Comparison of ENCODE assay signal across 8 mouse cellular contexts in genomic region chrX:11631186-11631913, GRCm38 (mm10).
DNase-seq lines count a peak whose midpoint lies in the region; ATAC-seq and TF ChIP-seq lines count a peak whose summit lies in the region.
"Had no signal": no experiment of that assay in that cellular context is flagged by ENCODE, and none has a peak within 500 bp of the region (broad histone marks: within the 10 kb centered on the region; RNA-seq: fewer than 3 reads in every experiment).

No protein-coding gene starts in this region.

- no peak overlapping the region for H3K27ac ChIP-seq in spleen, adult 2 months (ENCODE audit: insufficient read depth, low read length)
- H3K27ac ChIP-seq in forebrain, embryonic 15.5 days (replicated peaks) = peak overlapping the region; percentile 88
- H3K27ac ChIP-seq in midbrain, embryonic 16.5 days (ENCODE audit: low read length) = peak overlapping the region; percentile 52

- no peaks in the 10 kb centered on the region for H3K9me3 ChIP-seq in forebrain, embryonic 15.5 days
- no peaks in the 10 kb centered on the region for H3K9me3 ChIP-seq in midbrain, embryonic 16.5 days (replicated peaks; ENCODE audit: control insufficient read depth, low read length, poor library complexity, severe bottlenecking)

- no peaks in the 10 kb centered on the region; the same call in 1 of the 2 replicates for H3K4me1 ChIP-seq in spleen, adult 2 months (ENCODE audit: control insufficient read depth, insufficient read depth, insufficient read length)
- peaks cover 21% of the 10 kb centered on the region for H3K4me1 ChIP-seq in forebrain, embryonic 15.5 days
- peaks cover 11% of the 10 kb centered on the region; the same call in 1 of the 2 replicates for H3K4me1 ChIP-seq in midbrain, embryonic 16.5 days (ENCODE audit: control insufficient read depth, insufficient read depth, low read length)

- TF ChIP-seq CTCF in spleen, adult 2 months (IDR thresholded peaks at IDR 0.05; ENCODE audit: extremely low read depth, insufficient read depth, insufficient read length, insufficient replicate concordance) = no peak

- H3K27me3 ChIP-seq in spleen, adult 2 months (ENCODE audit: control insufficient read depth, insufficient read depth, low read length) = no peaks in the 10 kb centered on the region
- no peaks in the 10 kb centered on the region for H3K27me3 ChIP-seq in forebrain, embryonic 15.5 days
- H3K27me3 ChIP-seq in midbrain, embryonic 16.5 days (ENCODE audit: control insufficient read depth, insufficient read depth, low read depth, low read length) = no peaks in the 10 kb centered on the region

- H3K4me3 ChIP-seq in spleen, adult 2 months (ENCODE audit: extremely low read depth, insufficient read depth, insufficient read length) = peak overlapping the region; percentile 30; the same call in 1 of the 2 replicates
- H3K4me3 ChIP-seq in forebrain, embryonic 15.5 days = peak overlapping the region; percentile 4; the same call in 1 of the 2 replicates
- H3K4me3 ChIP-seq in midbrain, embryonic 16.5 days (ENCODE audit: low read depth, low read length) = no peak overlapping the region
- H3K4me3 ChIP-seq: myocyte had no signal

- H3K36me3 ChIP-seq in spleen, adult 2 months (ENCODE audit: control insufficient read depth, insufficient read depth, low read length) = no peaks in the 10 kb centered on the region
- H3K36me3 ChIP-seq in forebrain, embryonic 15.5 days = no peaks in the 10 kb centered on the region
- H3K36me3 ChIP-seq in midbrain, embryonic 16.5 days (ENCODE audit: control insufficient read depth, insufficient read depth, low read length) = no peaks in the 10 kb centered on the region

- H3K9ac ChIP-seq in forebrain, embryonic 15.5 days (replicated peaks) = no peak overlapping the region
- no peak overlapping the region for H3K9ac ChIP-seq in midbrain, embryonic 16.5 days (ENCODE audit: low read depth, low read length)

- peak overlapping the region; percentile 34 for H3K4me2 ChIP-seq in forebrain, embryonic 15.5 days (replicated peaks)
- H3K4me2 ChIP-seq in midbrain, embryonic 16.5 days (ENCODE audit: low read length) = peak overlapping the region; percentile 40; the same call in 1 of the 2 replicates

- DNase-seq in spleen, adult 2 months (ENCODE audit: low read depth in 1 of 2, low spot score in 2 of 2) = no peak
- no peak for DNase-seq in spleen, postnatal 36 days (ENCODE audit: low spot score in 2 of 2)
- DNase-seq in kidney, postnatal 36 days = peak; percentile 7
- DNase-seq in adrenal gland, postnatal 14 days = no peak
- no peak for DNase-seq in cerebellum, adult 18-20 months

- no peak for TF ChIP-seq POLR2A in spleen, adult 2 months (IDR thresholded peaks at IDR 0.05; ENCODE audit: low read depth, low read length)

- peak; percentile 82 for ATAC-seq in forebrain, embryonic 15.5 days (replicated peaks)
- ATAC-seq in midbrain, embryonic 16.5 days = peak; percentile 66; the same call in 1 of the 2 replicates

- WGBS in spleen, adult 2 months = 32% methylated on average over 14 of the region's 14 CpGs
- WGBS in forebrain, embryonic 15.5 days = 11% methylated on average over 14 of the region's 14 CpGs
- WGBS in midbrain, embryonic 16.5 days = 18% methylated on average over 14 of the region's 14 CpGs

Comparison
In these comparisons a context has a peak if more than half of its experiments do, and no peak if none do; other contexts are left out.
1. DNase-seq: peak in kidney, postnatal 36 days (2 of 2); none in spleen, adult 2 months (0 of 2), spleen, postnatal 36 days (0 of 2), adrenal gland, postnatal 14 days (single experiment) and cerebellum, adult 18-20 months (0 of 2).